17 mouse cellular contexts compared by ENCODE assay signal in the genomic region with DNA sequence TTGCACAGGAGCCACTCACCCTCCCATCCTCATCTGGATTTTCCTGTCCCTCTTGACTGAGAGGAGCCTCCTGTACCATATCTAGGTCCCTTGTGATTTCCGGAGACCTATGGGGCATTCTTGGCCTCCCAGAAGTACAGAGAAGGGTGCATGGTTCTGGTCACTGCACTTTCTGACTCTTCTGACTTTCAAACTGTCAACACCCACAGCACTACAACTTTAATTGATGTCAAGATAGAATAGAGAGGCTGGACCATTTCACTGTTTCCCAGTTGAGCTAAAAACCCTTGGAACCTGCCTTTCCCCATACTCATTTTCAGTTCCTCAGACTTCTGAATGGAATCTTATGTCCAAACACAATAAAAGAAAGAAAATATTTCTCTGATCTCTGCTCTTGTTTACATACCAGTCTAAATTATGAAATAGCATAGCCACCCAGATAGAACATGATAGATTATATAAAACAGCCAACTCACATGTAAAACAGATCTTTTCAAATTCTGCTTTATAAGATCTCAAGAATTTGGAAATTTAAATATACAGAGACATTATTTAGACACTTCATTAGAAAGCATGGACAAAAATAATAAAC.
"Had no signal": no experiment of that assay in that cellular context is flagged by ENCODE, and none has a peak within 500 bp of the region (broad histone marks: within the 10 kb centered on the region; RNA-seq: fewer than 3 reads in every experiment).

No protein-coding gene starts in this region.

- DNase-seq: liver, embryonic 13.5 days; liver, postnatal 0 days; lung, postnatal 36 days; right cerebral cortex, postnatal 14 days; thymus, adult 2 months; thymus, postnatal 25 days; thymus, postnatal 4 days had no signal

- ATAC-seq: liver, postnatal 0 days; midbrain, embryonic 13.5 days; midbrain, embryonic 15.5 days had no signal

- H3K9ac ChIP-seq: liver, embryonic 13.5 days; liver, embryonic 15.5 days; liver, postnatal 0 days; midbrain, embryonic 13.5 days; midbrain, embryonic 15.5 days; neural tube, embryonic 12.5 days; stomach, embryonic 15.5 days had no signal

- H3K27me3 ChIP-seq: liver, embryonic 13.5 days; liver, embryonic 15.5 days; midbrain, embryonic 13.5 days; midbrain, embryonic 15.5 days; neural tube, embryonic 12.5 days; stomach, embryonic 15.5 days had no signal

- H3K9me3 ChIP-seq: liver, embryonic 13.5 days; liver, embryonic 15.5 days; megakaryocyte, embryonic 14.5 days; midbrain, embryonic 13.5 days; midbrain, embryonic 15.5 days; neural tube, embryonic 12.5 days; stomach, embryonic 15.5 days had no signal

- H3K4me2 ChIP-seq: liver, embryonic 11.5 days; liver, embryonic 13.5 days; liver, embryonic 15.5 days; midbrain, embryonic 11.5 days; midbrain, embryonic 13.5 days; midbrain, embryonic 15.5 days; neural tube, embryonic 12.5 days; stomach, embryonic 15.5 days had no signal

- H3K36me3 ChIP-seq: liver, embryonic 13.5 days; liver, embryonic 15.5 days; midbrain, embryonic 13.5 days; midbrain, embryonic 15.5 days; neural tube, embryonic 12.5 days; stomach, embryonic 15.5 days had no signal

- H3K4me3 ChIP-seq: liver, embryonic 13.5 days; liver, embryonic 15.5 days; megakaryocyte, embryonic 14.5 days; midbrain, embryonic 13.5 days; midbrain, embryonic 15.5 days; neural tube, embryonic 12.5 days; stomach, embryonic 15.5 days had no signal

- H3K4me1 ChIP-seq: liver, embryonic 13.5 days; liver, embryonic 15.5 days; midbrain, embryonic 13.5 days; midbrain, embryonic 15.5 days; neural tube, embryonic 12.5 days; stomach, embryonic 15.5 days had no signal

- H3K27ac ChIP-seq: liver, embryonic 13.5 days; liver, embryonic 15.5 days; macrophage; midbrain, embryonic 13.5 days; midbrain, embryonic 15.5 days; neural tube, embryonic 12.5 days; stomach, embryonic 15.5 days; stomach, postnatal 0 days had no signal
